Mouse (Mus musculus): ENCODE results near the gene Rcn1.

DNA sequence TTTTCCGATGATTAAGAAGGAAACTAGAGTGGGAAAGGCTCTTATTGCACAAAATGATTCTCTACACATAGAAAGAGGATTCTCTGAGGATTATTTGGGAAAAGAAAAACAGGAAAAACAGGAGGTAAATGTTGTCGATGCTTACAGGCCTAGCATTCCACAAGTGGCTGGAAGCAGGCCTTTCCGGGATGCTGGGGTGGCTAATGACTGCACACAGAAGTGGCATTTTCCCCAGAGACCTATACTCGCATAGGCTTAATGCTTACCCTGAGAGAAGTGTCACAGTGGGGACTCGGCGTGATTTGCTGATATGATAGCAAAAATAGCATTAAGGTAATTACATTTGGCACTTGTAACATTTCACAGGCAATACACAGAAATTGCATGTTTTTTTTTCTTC is 50.2 kb downstream of the Rcn1 start:
- no peak for TF ChIP-seq CTCF (IDR thresholded peaks at IDR 0.05; ENCODE audit: control insufficient read depth, insufficient read depth, insufficient read length)
- no peak for TF ChIP-seq USF1 (IDR thresholded peaks at IDR 0.05; ENCODE audit: low read depth)

Measured in C2C12 (cell line).